9 mouse cellular contexts compared by ENCODE assay signal in genomic region chr17:12327847-12328518, GRCm38 (mm10). TPM values are rescaled to one million over a fixed set of nuclear protein-coding genes. Genes with fewer than 3 reads are reported as not detected.
DNase-seq lines count a peak whose midpoint lies in the region; ATAC-seq and TF ChIP-seq lines count a peak whose summit lies in the region.
"Had no signal": no experiment of that assay in that cellular context is flagged by ENCODE, and none has a peak within 500 bp of the region (broad histone marks: within the 10 kb centered on the region; RNA-seq: fewer than 3 reads in every experiment).

No protein-coding gene starts in this region.

- DNase-seq in embryo, embryonic 10 days (ENCODE audit: low spot score) = peak; percentile 34
- no peak for DNase-seq in embryo, embryonic 9.5 days (ENCODE audit: extremely low spot score)
- peak; percentile 66 for DNase-seq in brain, embryonic 14.5 days (ENCODE audit: low read depth)
- peak; percentile 68 to 74 for DNase-seq in heart, adult 2 months
- DNase-seq in kidney, adult 2 months = peak; percentile 86
- DNase-seq in c-Kit-positive CD71-positive TER-119-positive erythroid progenitor cells, embryonic 14.5 days (ENCODE audit: low spot score) = no peak
- DNase-seq in spleen, postnatal 4 days (ENCODE audit: low spot score in 2 of 2) = no peak

- no peak overlapping the region; the same call in 1 of the 2 replicates for H3K9ac ChIP-seq in heart, adult 2 months (ENCODE audit: low read depth, low read length)

- no peak for TF ChIP-seq POLR2A in brain, embryonic 14.5 days (IDR thresholded peaks at IDR 0.05; ENCODE audit: borderline replicate concordance, extremely low read depth, insufficient read depth, insufficient read length, poor library complexity, severe bottlenecking)
- TF ChIP-seq POLR2A in heart, adult 2 months (IDR thresholded peaks at IDR 0.05; ENCODE audit: insufficient read depth, low read depth, low read length) = no peak
- TF ChIP-seq POLR2A in kidney, adult 2 months (IDR thresholded peaks at IDR 0.05; ENCODE audit: low read depth, low read length) = no peak

- peak overlapping the region; percentile 2 for H3K4me3 ChIP-seq in heart, adult 2 months
- no peak overlapping the region for H3K4me3 ChIP-seq in kidney, adult 2 months (ENCODE audit: insufficient read depth, low read depth, low read length)

- H3K27ac ChIP-seq in heart, adult 2 months = peak overlapping the region; percentile 53
- no peak overlapping the region for H3K27ac ChIP-seq in kidney, adult 2 months (ENCODE audit: insufficient read depth, low read depth, low read length)

- no peaks in the 10 kb centered on the region for H3K36me3 ChIP-seq in heart, adult 2 months (ENCODE audit: control insufficient read depth, insufficient read depth, low read length)
- H3K36me3 ChIP-seq in kidney, adult 2 months (ENCODE audit: control insufficient read depth, insufficient read depth, low read length) = no peaks in the 10 kb centered on the region

- H3K79me2 ChIP-seq in heart, adult 2 months (replicated peaks; ENCODE audit: control insufficient read depth, insufficient read depth, low read length) = no peaks in the 10 kb centered on the region; the same call in 1 of the 2 replicates

- TF ChIP-seq CTCF in brain, embryonic 14.5 days (IDR thresholded peaks at IDR 0.05; ENCODE audit: borderline replicate concordance, extremely low read depth, insufficient read depth, insufficient read length) = no peak
- no peak for TF ChIP-seq CTCF in heart, adult 2 months (IDR thresholded peaks at IDR 0.05)
- TF ChIP-seq CTCF in kidney, adult 2 months (conservative IDR thresholded peaks at IDR 0.05; ENCODE audit: insufficient read depth, insufficient read length, low read depth, low read length) = no peak

- H3K27me3 ChIP-seq in heart, adult 2 months (ENCODE audit: control insufficient read depth, insufficient read depth, low read length) = no peaks in the 10 kb centered on the region; the same call in 1 of the 2 replicates
- no peaks in the 10 kb centered on the region for H3K27me3 ChIP-seq in kidney, adult 2 months (replicated peaks; ENCODE audit: control insufficient read depth, insufficient read depth, low read length)
- H3K27me3 ChIP-seq: CH12.LX had no signal

- WGBS in heart, adult 2 months = 4% methylated on average over 14 of the region's 14 CpGs
- WGBS in kidney, adult 2 months = 9% methylated on average over 14 of the region's 14 CpGs

- peaks cover 12% of the 10 kb centered on the region for H3K4me1 ChIP-seq in heart, adult 2 months (ENCODE audit: control insufficient read depth, insufficient read depth, low read length)
- peaks cover 10% of the 10 kb centered on the region for H3K4me1 ChIP-seq in kidney, adult 2 months (ENCODE audit: control insufficient read depth, insufficient read depth, low read length)

- intact Hi-C loops in heart, adult 2 months (cut with DNase I) = no loop called here

- ATAC-seq in megakaryocyte progenitor cell, adult 5-6 weeks (replicated peaks; ENCODE audit: poor library complexity) = peak; percentile 65

- 0 out of 2 replicates have a peak, but pooled peaks have one; percentile 16 for TF ChIP-seq EP300 in heart, adult 2 months (IDR thresholded peaks at IDR 0.05; ENCODE audit: insufficient read depth, low read depth, low read length)

RNA-seq across cellular contexts. Expression of gene Map3k4, which starts 9.4 kb away (rescaled TPM):
- 18.3 and 28.6 TPM in 2 replicates for polyA plus RNA-seq in brain, embryonic 14.5 days (2012; rRNA removed)
- 10 to 100 TPM; 43.7 to 51.3 TPM for total RNA-seq in heart, adult 2 months (2021)
- 12.2 and 17.2 TPM in 2 replicates for polyA plus RNA-seq in heart, adult 2 months (2012; rRNA removed)
- 17.6 and 26.2 TPM in 2 replicates for polyA plus RNA-seq in kidney, adult 2 months (2012; rRNA removed)
- 11.3 and 17.1 TPM in 2 replicates for total RNA-seq in megakaryocyte progenitor cell, adult 5-6 weeks (2015)
- total RNA-seq in megakaryocyte progenitor cell, adult 5-6 weeks (2017) = 20.1 and 25.1 TPM in 2 replicates

RNA-seq across cellular contexts. Expression of gene Plg, which starts 50.4 kb away (rescaled TPM):
- 0.10 and 0.16 TPM in 2 replicates for polyA plus RNA-seq in brain, embryonic 14.5 days (2012; rRNA removed)
- total RNA-seq in heart, adult 2 months (2021) = not detected
- polyA plus RNA-seq in heart, adult 2 months (2012; rRNA removed) = 0.04 and 0.38 TPM in 2 replicates
- 0.03 and 0.07 TPM in 2 replicates for polyA plus RNA-seq in kidney, adult 2 months (2012; rRNA removed)
- total RNA-seq in megakaryocyte progenitor cell, adult 5-6 weeks (2015) = 0.27 TPM in 1 of 2 replicates, not detected in the other
- total RNA-seq in megakaryocyte progenitor cell, adult 5-6 weeks (2017) = not detected in 2 replicates
- total RNA-seq: CH12.LX had no signal

Comparison
In these comparisons a context has a peak if more than half of its experiments do, and no peak if none do; other contexts are left out.
1. DNase-seq: peak in embryo, embryonic 10 days (single experiment), brain, embryonic 14.5 days (single experiment), heart, adult 2 months (2 of 2) and kidney, adult 2 months (single experiment); none in embryo, embryonic 9.5 days (single experiment), c-Kit-positive CD71-positive TER-119-positive erythroid progenitor cells, embryonic 14.5 days (single experiment) and spleen, postnatal 4 days (0 of 2).